Mouse (Mus musculus): ENCODE measurements around the gene Gpc3. TPM values are rescaled to one million over a fixed set of nuclear protein-coding genes. Genes with fewer than 3 reads are reported as not detected.

Gene Gpc3
- polyA plus RNA-seq (2014; fragmentation: Illumina TruSeq; extraction: RNeasy Lipid Tissue Mini Kit (QIAGEN cat#74804); ENCODE audit: low read depth, low replicate concordance), result 14.6 TPM

GRCm38 (mm10) chrX:52613328-52614030 lies at the start of gene Gpc3:
Gene Gpc3, minus strand, starts transcription at chrX:52613950.

Other genes starting within 250 kb of the Gpc3 start
- not detected for gene Ccdc160, start 177.2 kb upstream of the Gpc3 start, polyA plus RNA-seq (2014; fragmentation: Illumina TruSeq; extraction: RNeasy Lipid Tissue Mini Kit (QIAGEN cat#74804); ENCODE audit: low read depth, low replicate concordance)